Mouse (Mus musculus): Measurements from ENCODE around the gene Olfr813.
"Not testable (repeated sequence)": the region's sequence is repeated elsewhere in the genome, so short reads cannot be mapped to it uniquely, and the experiment has no call there.

The Olfr813 gene

GRCm38 (mm10) chr10:129855067-129855466 is at the start of gene Olfr813:
Gene Olfr813, plus strand, starts transcription at chr10:129855367.
- no peak for DNase-seq (ENCODE audit: low read depth, low spot score)

GRCm38 (mm10) chr10:129845994-129846393 is 9.2 kb upstream of the Olfr813 start, which contains the start of gene Olfr812:
Gene Olfr812, minus strand, starts transcription at chr10:129846094.
- DNase-seq (ENCODE audit: low read depth, low spot score), result no peak

DNA sequence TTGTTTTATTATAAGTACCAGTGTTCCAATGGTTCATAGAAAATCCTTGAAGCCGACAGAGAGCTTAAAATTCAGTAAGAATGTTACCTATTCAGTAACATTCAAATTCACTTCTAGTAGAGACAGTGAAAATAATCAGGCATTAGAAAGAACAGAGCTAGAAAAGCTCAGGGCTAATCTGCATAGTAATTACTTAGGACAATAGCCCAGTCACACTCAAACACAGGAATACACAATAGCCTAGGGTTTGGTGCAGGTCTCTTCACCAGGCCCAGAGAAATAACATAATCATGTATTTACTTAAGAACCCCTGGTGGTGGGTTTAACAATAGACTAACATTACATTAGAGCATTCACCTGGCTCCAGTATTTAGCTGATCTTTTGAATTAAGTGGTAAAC is 7.8 kb upstream of the Olfr813 start:
- DNase-seq (ENCODE audit: low read depth, low spot score), result no peak

DNA sequence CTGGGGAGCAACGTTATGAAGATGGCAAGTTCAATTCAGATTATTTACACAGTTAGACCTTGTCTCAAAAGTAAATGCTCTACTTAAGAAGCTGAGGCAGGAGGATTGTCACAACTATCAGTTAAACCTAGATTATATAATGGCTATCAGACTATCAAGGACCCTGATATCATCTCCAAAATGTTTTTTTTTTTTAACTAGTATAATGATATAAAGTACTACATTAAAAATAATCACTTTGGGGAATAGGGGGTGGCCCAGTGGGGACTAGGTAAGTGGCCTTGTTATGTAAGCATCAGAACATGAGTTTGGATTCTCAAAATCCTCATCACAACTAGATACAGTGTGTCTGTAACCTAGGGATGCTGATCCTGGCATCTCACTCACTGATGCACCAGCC is 24.6 kb downstream of the Olfr813 start, which contains the start of gene Olfr814:
Gene Olfr814, minus strand, starts transcription at position 101 of the 400 bp plus-strand sequence.
- DNase-seq (ENCODE audit: low read depth, low spot score), result not testable (repeated sequence)

DNA sequence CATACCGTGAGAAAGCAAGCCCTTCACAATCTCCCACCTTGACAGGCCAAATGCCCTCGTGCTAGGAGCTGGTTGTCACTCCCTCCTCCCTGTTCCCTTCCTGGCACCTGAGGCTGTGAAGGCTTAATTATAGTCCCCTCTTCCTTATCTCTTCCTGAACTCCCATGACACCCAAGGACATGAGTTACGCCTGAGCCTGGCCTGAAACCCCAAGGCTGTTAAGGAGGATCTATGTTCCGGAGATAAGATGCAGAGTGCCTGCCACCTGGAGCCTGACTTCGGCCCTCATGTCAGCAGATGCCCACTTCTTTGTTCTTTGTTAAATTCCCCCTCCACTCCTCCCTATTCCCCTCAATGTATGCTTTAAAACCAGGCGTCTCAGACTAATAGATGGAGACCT is 30.3 kb downstream of the Olfr813 start:
- not testable (repeated sequence) for DNase-seq (ENCODE audit: low read depth, low spot score)

GRCm38 (mm10) chr10:129885934-129886333 is 30.8 kb downstream of the Olfr813 start:
- DNase-seq (ENCODE audit: low read depth, low spot score), result no peak

- not testable (repeated sequence) for DNase-seq (ENCODE audit: low read depth, low spot score)
These were observed 50.6 kb downstream of the Olfr813 start, which contains the start of gene Olfr815 for GRCm38 (mm10) chr10:129905767-129906166. Gene Olfr815, minus strand, starts transcription at chr10:129905867.
